Mouse (Mus musculus): Measurements from ENCODE around the gene Gm42791. TPM values are rescaled to one million over a fixed set of nuclear protein-coding genes. Genes with fewer than 3 reads are reported as not detected.

Gene Gm42791
- 0.78 TPM in 1 of 2 replicates, not detected in the other for polyA plus RNA-seq (2012; ENCODE audit: insufficient read depth, insufficient read length, missing spikeins)

- TF ChIP-seq CTCF (IDR thresholded peaks at IDR 0.05; ENCODE audit: low read depth, low read length) (no peak), POLR2A (IDR thresholded peaks at IDR 0.05; ENCODE audit: borderline replicate concordance, low read depth, low read length) (no peak)
- no peak within 1 kb of the TSS for H3K27ac ChIP-seq (ENCODE audit: insufficient read depth, low read depth, low read length)
- H3K4me3 ChIP-seq (ENCODE audit: insufficient read depth, low read length), result peak within 1 kb of the TSS; percentile 2; the same call in 1 of the 2 replicates
- H3K4me1 ChIP-seq (ENCODE audit: control insufficient read depth, insufficient read depth, low read length), result no peaks in the 10 kb centered on the region
These were observed at the start of gene Gm42791 for GRCm38 (mm10) chr5:148994706-148995414. Gene Gm42791 (minus strand): TSS chr5:148995147.

- Histone ChIP-seq H3K4me1 (ENCODE audit: control insufficient read depth, insufficient read depth, low read length) (no peaks in the 10 kb centered on the region), H3K4me3 (ENCODE audit: insufficient read depth, low read length) (no peak overlapping the region), H3K27ac (ENCODE audit: insufficient read depth, low read depth, low read length) (no peak overlapping the region)
- TF ChIP-seq POLR2A (IDR thresholded peaks at IDR 0.05; ENCODE audit: borderline replicate concordance, low read depth, low read length), result no peak
- TF ChIP-seq CTCF (IDR thresholded peaks at IDR 0.05; ENCODE audit: low read depth, low read length), result no peak
These were observed 49.1 kb upstream of the Gm42791 start for GRCm38 (mm10) chr5:149044067-149044466.

GRCm38 (mm10) chr5:149043240-149043639, 48.3 kb upstream of the Gm42791 start:
- Histone ChIP-seq H3K27ac (ENCODE audit: insufficient read depth, low read depth, low read length) (no peak overlapping the region), H3K4me1 (ENCODE audit: control insufficient read depth, insufficient read depth, low read length) (no peaks in the 10 kb centered on the region)

GRCm38 (mm10) chr5:149039825-149040224, 44.9 kb upstream of the Gm42791 start:
- no peak overlapping the region for H3K4me3 ChIP-seq (ENCODE audit: insufficient read depth, low read length)
- TF ChIP-seq POLR2A (IDR thresholded peaks at IDR 0.05; ENCODE audit: borderline replicate concordance, low read depth, low read length) (no peak), CTCF (IDR thresholded peaks at IDR 0.05; ENCODE audit: low read depth, low read length) (0 out of 2 replicates have a peak, but pooled peaks have one; percentile 33)
- no peak overlapping the region for H3K27ac ChIP-seq (ENCODE audit: insufficient read depth, low read depth, low read length)
- no peaks in the 10 kb centered on the region for H3K4me1 ChIP-seq (ENCODE audit: control insufficient read depth, insufficient read depth, low read length)

More at GRCm38 (mm10) chr5:149043240-149043639, 48.3 kb upstream of the Gm42791 start:
- no peak for TF ChIP-seq POLR2A (IDR thresholded peaks at IDR 0.05; ENCODE audit: borderline replicate concordance, low read depth, low read length)
- no peak for TF ChIP-seq CTCF (IDR thresholded peaks at IDR 0.05; ENCODE audit: low read depth, low read length)
- no peak overlapping the region for H3K4me3 ChIP-seq (ENCODE audit: insufficient read depth, low read length)

- no peak for TF ChIP-seq CTCF (IDR thresholded peaks at IDR 0.05; ENCODE audit: low read depth, low read length)
- TF ChIP-seq POLR2A (IDR thresholded peaks at IDR 0.05; ENCODE audit: borderline replicate concordance, low read depth, low read length), result no peak
- Histone ChIP-seq H3K27ac (ENCODE audit: insufficient read depth, low read depth, low read length) (no peak overlapping the region), H3K4me1 (ENCODE audit: control insufficient read depth, insufficient read depth, low read length) (no peaks in the 10 kb centered on the region), H3K4me3 (ENCODE audit: insufficient read depth, low read length) (no peak overlapping the region)
These were observed 42.8 kb upstream of the Gm42791 start for GRCm38 (mm10) chr5:149037729-149038128.

- Histone ChIP-seq H3K4me1 (ENCODE audit: control insufficient read depth, insufficient read depth, low read length) (peaks cover 1% of the 10 kb centered on the region), H3K4me3 (ENCODE audit: insufficient read depth, low read length) (no peak overlapping the region), H3K27ac (ENCODE audit: insufficient read depth, low read depth, low read length) (no peak overlapping the region)
- TF ChIP-seq CTCF (IDR thresholded peaks at IDR 0.05; ENCODE audit: low read depth, low read length) (no peak), POLR2A (IDR thresholded peaks at IDR 0.05; ENCODE audit: borderline replicate concordance, low read depth, low read length) (no peak)
These were observed 42.0 kb upstream of the Gm42791 start for GRCm38 (mm10) chr5:149036920-149037319.

- Histone ChIP-seq H3K4me3 (ENCODE audit: insufficient read depth, low read length) (no peak overlapping the region), H3K4me1 (ENCODE audit: control insufficient read depth, insufficient read depth, low read length) (peaks cover 6% of the 10 kb centered on the region), H3K27ac (ENCODE audit: insufficient read depth, low read depth, low read length) (no peak overlapping the region)
- TF ChIP-seq POLR2A (IDR thresholded peaks at IDR 0.05; ENCODE audit: borderline replicate concordance, low read depth, low read length) (no peak), CTCF (IDR thresholded peaks at IDR 0.05; ENCODE audit: low read depth, low read length) (no peak)
These were observed 37.5 kb upstream of the Gm42791 start for GRCm38 (mm10) chr5:149032438-149032837.

GRCm38 (mm10) chr5:149031199-149031750, 36.3 kb upstream of the Gm42791 start:
- H3K27ac ChIP-seq (ENCODE audit: insufficient read depth, low read depth, low read length), result peak overlapping the region; percentile 79
- H3K4me3 ChIP-seq (ENCODE audit: insufficient read depth, low read length), result peak overlapping the region; percentile 57
- TF ChIP-seq CTCF (IDR thresholded peaks at IDR 0.05; ENCODE audit: low read depth, low read length) (no peak), POLR2A (IDR thresholded peaks at IDR 0.05; ENCODE audit: borderline replicate concordance, low read depth, low read length) (no peak)
- peaks cover 6% of the 10 kb centered on the region for H3K4me1 ChIP-seq (ENCODE audit: control insufficient read depth, insufficient read depth, low read length)

- Histone ChIP-seq H3K4me3 (ENCODE audit: insufficient read depth, low read length) (no peak overlapping the region), H3K27ac (ENCODE audit: insufficient read depth, low read depth, low read length) (no peak overlapping the region), H3K4me1 (ENCODE audit: control insufficient read depth, insufficient read depth, low read length) (peaks cover 6% of the 10 kb centered on the region)
- TF ChIP-seq POLR2A (IDR thresholded peaks at IDR 0.05; ENCODE audit: borderline replicate concordance, low read depth, low read length) (no peak), CTCF (IDR thresholded peaks at IDR 0.05; ENCODE audit: low read depth, low read length) (no peak)
These were observed 35.2 kb upstream of the Gm42791 start for GRCm38 (mm10) chr5:149030103-149030502.

GRCm38 (mm10) chr5:149028394-149028793, 33.4 kb upstream of the Gm42791 start:
- TF ChIP-seq POLR2A (IDR thresholded peaks at IDR 0.05; ENCODE audit: borderline replicate concordance, low read depth, low read length) (no peak), CTCF (IDR thresholded peaks at IDR 0.05; ENCODE audit: low read depth, low read length) (no peak)
- Histone ChIP-seq H3K27ac (ENCODE audit: insufficient read depth, low read depth, low read length) (no peak overlapping the region), H3K4me1 (ENCODE audit: control insufficient read depth, insufficient read depth, low read length) (peaks cover 6% of the 10 kb centered on the region), H3K4me3 (ENCODE audit: insufficient read depth, low read length) (no peak overlapping the region)
